Mouse (Mus musculus): ENCODE measurements around the gene Ankmy2.

DNA sequence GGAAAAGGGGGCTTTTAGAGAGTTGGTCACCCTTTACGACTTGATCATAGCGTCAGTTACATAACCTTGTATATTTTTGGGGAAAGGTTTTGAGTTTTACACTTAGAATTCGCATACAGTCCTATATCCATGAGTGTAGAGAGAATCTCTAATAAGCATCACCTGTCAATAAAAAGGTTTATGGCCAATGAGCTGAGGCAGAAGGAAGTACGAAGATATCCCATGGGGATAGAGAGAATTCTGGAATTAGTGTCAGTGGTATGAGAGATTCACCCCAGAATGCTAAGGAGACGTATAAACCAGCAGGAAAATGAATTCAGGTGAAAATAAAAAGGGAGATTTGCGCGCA lies 50.9 kb downstream of the Ankmy2 start:
- no peak for TF ChIP-seq CTCF (conservative IDR thresholded peaks at IDR 0.05; ENCODE audit: insufficient read depth, insufficient read length, low read depth, low read length)
- TF ChIP-seq POLR2A (IDR thresholded peaks at IDR 0.05; ENCODE audit: low read depth, low read length), result no peak

All from kidney, adult 2 months (tissue).